Mouse (Mus musculus) G1E (cell line): ENCODE measurements at regions not wholly inside any gene's neighbourhood (a gene's known extent, or its start where the extent isn't known, plus 50 kb on each side); places are given as distances from the start of the nearest gene placed in this dataset.

Experiments used
- CTCF ChIP-seq: IDR thresholded peaks from 2 replicates; pipeline ENCODE4 v1.5.1; 2012; ENCODE audit warnings: low read depth, low read length, inconsistent platforms, mixed read lengths
- GATA1 ChIP-seq: IDR thresholded peaks from 2 replicates; pipeline ENCODE4 v1.6.1; 2012; ENCODE audit warnings: borderline replicate concordance, low read length, inconsistent platforms, mixed read lengths
- GATA2 ChIP-seq: IDR thresholded peaks from 2 replicates; pipeline ENCODE4 v1.6.1; 2012; ENCODE audit warnings: low read depth, low read length, inconsistent platforms, borderline replicate concordance
- POLR2AphosphoS5 ChIP-seq: IDR thresholded peaks from 2 replicates; pipeline ENCODE4 v1.6.1; 2012; ENCODE audit warnings: low read depth, low read length, inconsistent platforms; ENCODE audit not compliant: insufficient replicate concordance
- TAL1 ChIP-seq: conservative IDR thresholded peaks from 2 replicates; pipeline ENCODE4 v1.6.1; 2012; ENCODE audit warnings: low read depth, low read length, inconsistent platforms, mixed read lengths

DNA sequence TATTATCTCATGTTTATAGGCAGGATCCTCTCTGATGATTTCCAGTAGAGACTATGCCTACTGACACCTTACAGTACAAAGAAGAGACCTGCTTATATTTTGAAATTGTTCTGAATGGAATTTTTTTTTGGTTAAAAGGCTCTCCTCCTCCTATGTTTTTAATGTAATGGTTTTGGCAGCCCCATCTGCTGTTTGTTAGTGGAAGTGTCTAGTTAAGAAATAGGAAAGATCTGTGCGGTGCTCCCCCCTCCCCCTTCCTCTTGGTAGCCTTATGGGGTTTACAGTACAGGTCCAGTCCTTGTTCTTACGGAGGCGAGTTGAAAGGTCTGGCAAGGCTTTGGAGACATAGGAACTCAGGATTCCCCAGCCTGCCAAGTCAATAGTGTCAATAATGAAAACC is 334.0 kb upstream of the Mki67 start:
- no peak for TF ChIP-seq CTCF
- no peak for TF ChIP-seq GATA1
- TF ChIP-seq GATA2: no peak
- no peak for TF ChIP-seq POLR2AphosphoS5
- no peak for TF ChIP-seq TAL1
